Mouse (Mus musculus): ENCODE measurements around the gene Cbln3.

The Cbln3 gene

GRCm38 (mm10) chr14:55884166-55884565 is at the start of gene Cbln3:
Cbln3 (minus strand) TSS chr14:55884392.
- DNase-seq = peak; percentile 46

GRCm38 (mm10) chr14:55933586-55933985 is 49.4 kb upstream of the Cbln3 start:
- DNase-seq = peak; percentile 48

GRCm38 (mm10) chr14:55929263-55929997 is 45.2 kb upstream of the Cbln3 start:
- DNase-seq = no peak

GRCm38 (mm10) chr14:55926847-55927246 is 42.7 kb upstream of the Cbln3 start:
- no peak for DNase-seq

GRCm38 (mm10) chr14:55922475-55923232 is 38.5 kb upstream of the Cbln3 start:
- DNase-seq = no peak

- DNase-seq = peak; percentile 93
These were observed 34.3 kb upstream of the Cbln3 start for GRCm38 (mm10) chr14:55918240-55919082.

GRCm38 (mm10) chr14:55913406-55913805 is 29.2 kb upstream of the Cbln3 start:
- DNase-seq = no peak

GRCm38 (mm10) chr14:55905518-55905917 is 21.3 kb upstream of the Cbln3 start:
- peak; percentile 21 for DNase-seq

GRCm38 (mm10) chr14:55900414-55900755 is 16.2 kb upstream of the Cbln3 start:
- DNase-seq = no peak

GRCm38 (mm10) chr14:55899701-55900413 is 15.7 kb upstream of the Cbln3 start, which contains the start of gene Sdr39u1:
Sdr39u1 (minus strand) TSS chr14:55900293.
- DNase-seq = peak; percentile 94

- no peak for DNase-seq
These were observed 14.8 kb upstream of the Cbln3 start for GRCm38 (mm10) chr14:55898947-55899346.

- no peak for DNase-seq
These were observed 13.5 kb upstream of the Cbln3 start for GRCm38 (mm10) chr14:55897671-55898070.

GRCm38 (mm10) chr14:55886571-55887382 is 2.6 kb upstream of the Cbln3 start:
- DNase-seq = no peak

GRCm38 (mm10) chr14:55885791-55886271 is 1.6 kb upstream of the Cbln3 start:
- DNase-seq = no peak

- DNase-seq = peak; percentile 36
These were observed 1.1 kb upstream of the Cbln3 start for GRCm38 (mm10) chr14:55885114-55885790.

GRCm38 (mm10) chr14:55884713-55885113 is 521 bp upstream of the Cbln3 start, which contains the start of gene Khnyn:
Khnyn (plus strand) TSS chr14:55884947.
- peak; percentile 93 for DNase-seq

GRCm38 (mm10) chr14:55883663-55884062 is 529 bp downstream of the Cbln3 start:
- no peak for DNase-seq

- no peak for DNase-seq
These were observed 987 bp downstream of the Cbln3 start for GRCm38 (mm10) chr14:55883149-55883661.

GRCm38 (mm10) chr14:55882171-55882641 is 2.0 kb downstream of the Cbln3 start:
- DNase-seq = no peak

- no peak for DNase-seq
These were observed 3.2 kb downstream of the Cbln3 start for GRCm38 (mm10) chr14:55880982-55881381.
